Mouse (Mus musculus): ENCODE data around the gene Cript.

DNA sequence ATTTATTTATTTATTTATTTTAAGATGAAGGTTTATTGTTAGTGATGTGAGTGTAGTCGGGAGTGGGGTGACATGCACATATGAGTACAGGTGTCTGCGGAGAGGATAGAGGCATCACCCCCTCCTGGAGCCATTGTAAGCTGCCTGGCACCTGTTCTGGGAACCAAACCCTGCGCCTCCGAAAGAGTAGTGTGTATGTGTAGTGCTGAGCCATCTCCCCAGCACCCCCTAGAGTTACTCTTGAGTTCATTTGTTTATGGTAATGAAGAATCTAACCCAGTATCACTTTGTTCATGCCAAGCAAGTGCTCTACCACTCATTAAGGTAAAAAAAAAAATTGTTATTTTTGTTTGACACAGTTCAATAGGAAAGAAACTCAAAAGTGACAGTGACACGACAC, 37.2 kb upstream of the Cript start:
- TF ChIP-seq CTCF (IDR thresholded peaks at IDR 0.05; ENCODE audit: low read depth) = 0 out of 2 replicates have a peak, but pooled peaks have one; percentile 13
- TF ChIP-seq EP300 (IDR thresholded peaks at IDR 0.05; ENCODE audit: low read depth) = no peak

Data from liver, postnatal 0 days (tissue).